Comparison of ENCODE assay signal across 12 mouse cellular contexts in the genomic region with DNA sequence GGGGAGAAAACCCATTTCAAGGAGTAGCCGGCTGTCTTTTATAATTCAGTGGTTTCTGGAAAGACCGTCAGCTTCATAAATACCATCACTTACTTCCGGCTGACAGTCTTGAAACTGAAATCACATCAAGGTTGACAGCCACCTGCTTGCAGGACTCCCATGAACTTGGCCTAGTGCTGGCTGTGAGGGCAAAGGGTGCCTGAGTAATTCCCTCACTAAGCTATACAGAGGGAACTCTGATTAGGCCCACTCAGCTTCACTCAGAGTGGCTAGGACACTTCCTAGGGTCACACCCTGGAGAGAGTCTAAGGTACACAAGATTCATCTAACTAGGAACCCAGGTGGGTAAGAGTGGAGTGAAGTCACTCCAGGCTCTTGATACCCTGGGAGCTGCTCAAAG. TPM values are rescaled to one million over a fixed set of nuclear protein-coding genes. Genes with fewer than 3 reads are reported as not detected.
DNase-seq lines count a peak whose midpoint lies in the region; ATAC-seq and TF ChIP-seq lines count a peak whose summit lies in the region.
"Had no signal": no experiment of that assay in that cellular context is flagged by ENCODE, and none has a peak within 500 bp of the region (broad histone marks: within the 10 kb centered on the region; RNA-seq: fewer than 3 reads in every experiment).

No protein-coding gene starts in this region.

- no peak for ATAC-seq in heart, embryonic 13.5 days (ENCODE audit: extremely low read depth, insufficient number of reproducible peaks, low FRiP score, low TSS enrichment)
- ATAC-seq in liver, embryonic 16.5 days (ENCODE audit: low read depth), result no peak

- 43% methylated on average over 3 of the region's 3 CpGs for WGBS in heart, embryonic 13.5 days
- WGBS in liver, embryonic 16.5 days (ENCODE audit: insufficient replicate concordance), result 66% methylated on average over 3 of the region's 3 CpGs

- peaks cover 60% of the 10 kb centered on the region for H3K4me1 ChIP-seq in heart, embryonic 13.5 days
- peaks cover 14% of the 10 kb centered on the region for H3K4me1 ChIP-seq in testis, adult 2 months (ENCODE audit: control insufficient read depth, insufficient read depth, low read length)
- H3K4me1 ChIP-seq in liver, embryonic 16.5 days (ENCODE audit: control insufficient read depth, low read depth, low read length), result peaks cover 47% of the 10 kb centered on the region

- H3K9me3 ChIP-seq in heart, embryonic 13.5 days, result no peaks in the 10 kb centered on the region
- H3K9me3 ChIP-seq in liver, embryonic 16.5 days (replicated peaks; ENCODE audit: control insufficient read depth, low read length), result no peaks in the 10 kb centered on the region
- H3K9me3 ChIP-seq: embryonic facial prominence, embryonic 15.5 days had no signal

- H3K9ac ChIP-seq in heart, embryonic 13.5 days, result peak overlapping the region; percentile 97
- peak overlapping the region; percentile 9; the same call in 1 of the 2 replicates for H3K9ac ChIP-seq in liver, embryonic 16.5 days (ENCODE audit: low read depth, low read length)
- H3K9ac ChIP-seq: embryonic facial prominence, embryonic 15.5 days had no signal

- H3K36me3 ChIP-seq in heart, embryonic 13.5 days, result 0 out of 2 replicates have a peak, but pooled peaks cover 9% of the 10 kb centered on the region
- H3K36me3 ChIP-seq in testis, adult 2 months (ENCODE audit: control insufficient read depth, insufficient read depth, low read length), result no peaks in the 10 kb centered on the region
- H3K36me3 ChIP-seq in liver, embryonic 16.5 days (ENCODE audit: control insufficient read depth, insufficient read depth), result no peaks in the 10 kb centered on the region
- H3K36me3 ChIP-seq: embryonic facial prominence, embryonic 15.5 days had no signal

- TF ChIP-seq POLR2A in testis, adult 2 months (IDR thresholded peaks at IDR 0.05; ENCODE audit: control insufficient read depth, low read depth, low read length), result no peak

- no peak for TF ChIP-seq CTCF in testis, adult 2 months (IDR thresholded peaks at IDR 0.05; ENCODE audit: control insufficient read depth, insufficient read depth, insufficient replicate concordance, low read depth, low read length)

- peak overlapping the region; percentile 100 for H3K4me2 ChIP-seq in heart, embryonic 13.5 days
- H3K4me2 ChIP-seq in liver, embryonic 16.5 days (ENCODE audit: low read depth, low read length), result peak overlapping the region; percentile 100
- H3K4me2 ChIP-seq: embryonic facial prominence, embryonic 15.5 days had no signal

- peak overlapping the region; percentile 90 for H3K4me3 ChIP-seq in heart, embryonic 13.5 days
- peak overlapping the region; percentile 76 for H3K4me3 ChIP-seq in testis, adult 2 months (ENCODE audit: control insufficient read depth, low read depth, low read length)
- H3K4me3 ChIP-seq in liver, embryonic 16.5 days (ENCODE audit: low read depth, low read length), result peak overlapping the region; percentile 86

- DNase-seq in heart, adult 8-10 months (ENCODE audit: low spot score), result no peak
- DNase-seq in testis, postnatal 10 days (ENCODE audit: low spot score), result no peak
- DNase-seq in thymus, postnatal 4 days, result peak; percentile 50
- DNase-seq in adrenal gland, postnatal 10 days, result no peak
- no peak for DNase-seq in gastrocnemius, adult 18-20 months (ENCODE audit: low spot score)
- DNase-seq: cerebellum, adult 9-11 months; kidney, postnatal 14 days; lung, postnatal 14 days had no signal

- peak overlapping the region; percentile 93 for H3K27ac ChIP-seq in heart, embryonic 13.5 days (replicated peaks)
- no peak overlapping the region for H3K27ac ChIP-seq in testis, adult 2 months (ENCODE audit: control insufficient read depth, insufficient read depth, low read depth, low read length)
- H3K27ac ChIP-seq in liver, embryonic 16.5 days (ENCODE audit: low read length), result peak overlapping the region; percentile 32
- H3K27ac ChIP-seq: embryonic facial prominence, embryonic 15.5 days had no signal

- H3K27me3 ChIP-seq in heart, embryonic 13.5 days (replicated peaks), result peaks cover 5% of the 10 kb centered on the region
- H3K27me3 ChIP-seq in testis, adult 2 months (ENCODE audit: control insufficient read depth, insufficient read depth, low read length), result no peaks in the 10 kb centered on the region
- no peaks in the 10 kb centered on the region for H3K27me3 ChIP-seq in liver, embryonic 16.5 days (ENCODE audit: control insufficient read depth, insufficient read depth, low read depth, low read length)

RNA-seq across cellular contexts. Expression of a gene that starts 4.0 kb away (rescaled TPM):
- 29.3 and 32.8 TPM in 2 replicates for polyA plus RNA-seq in heart, embryonic 13.5 days (2015; fragmentation: Nextera tagmentation; extraction: Ambion mirVana)
- total RNA-seq in heart, adult 8-10 months (2022), result 10 to 100 TPM; 12.7 to 26.1 (median 16.3) TPM
- 276 and 286 TPM in 2 replicates for polyA plus RNA-seq in testis, adult 2 months (2012; rRNA removed)
- polyA plus RNA-seq in liver, embryonic 16.5 days (2015; fragmentation: Nextera tagmentation; extraction: Ambion mirVana), result 6.5 and 7.0 TPM in 2 replicates
- 1 to 10 TPM; 3.2 to 5.4 TPM for total RNA-seq in adrenal gland, postnatal 10 days (2021)
- total RNA-seq in gastrocnemius, adult 18-20 months (2021), result 10 to 100 TPM; 12.5 to 21.2 TPM

RNA-seq across cellular contexts. Expression of a gene that starts 14.6 kb away (rescaled TPM):
- 13.9 and 14.2 TPM in 2 replicates for polyA plus RNA-seq in heart, embryonic 13.5 days (2015; fragmentation: Nextera tagmentation; extraction: Ambion mirVana)
- total RNA-seq in heart, adult 8-10 months (2022), result 10 to 100 TPM; 34.7 to 48.9 (median 42.6) TPM
- polyA plus RNA-seq in testis, adult 2 months (2012; rRNA removed), result 4.6 and 4.7 TPM in 2 replicates
- 1.4 and 2.1 TPM in 2 replicates for polyA plus RNA-seq in liver, embryonic 16.5 days (2015; fragmentation: Nextera tagmentation; extraction: Ambion mirVana)
- total RNA-seq in adrenal gland, postnatal 10 days (2021), result 1 to 10 TPM; 3.9 to 8.6 TPM
- 100 to 1,000 TPM; 105 to 121 TPM for total RNA-seq in gastrocnemius, adult 18-20 months (2021)
